Mouse (Mus musculus) stomach, postnatal 0 days (tissue): ENCODE results near the gene 0610030E20Rik.

Experiments used
- CTCF ChIP-seq: IDR thresholded peaks from 2 replicates; pipeline ENCODE4 v1.5.1; 2016; ENCODE audit warnings: antibody characterized with exemption, low read depth, mild to moderate bottlenecking, moderate library complexity
- EP300 ChIP-seq: optimal IDR thresholded peaks from 2 replicates; pipeline ENCODE3; 2016; ENCODE audit warnings: antibody characterized with exemption

DNA sequence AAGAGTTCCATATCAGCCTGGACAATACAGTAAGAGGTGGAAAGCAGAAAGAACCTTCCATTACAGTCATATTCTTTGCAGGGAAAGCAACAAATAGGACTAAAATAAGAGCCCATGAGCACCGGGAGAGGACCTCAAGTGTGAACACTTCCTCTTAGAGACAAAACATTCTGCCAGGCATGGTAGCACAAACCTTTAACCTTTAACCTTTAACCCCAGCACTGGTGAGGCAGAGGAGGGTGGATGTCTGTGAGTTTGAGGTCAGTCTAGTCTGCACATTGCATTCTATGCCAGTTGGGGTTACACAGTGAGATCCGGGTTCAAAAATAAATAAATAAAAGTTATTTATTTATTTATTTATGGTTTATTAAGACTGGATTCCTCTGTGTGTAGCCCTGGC, 6.6 kb upstream of the 0610030E20Rik start:
- TF ChIP-seq CTCF, result no peak
- TF ChIP-seq EP300, result no peak
